Mouse (Mus musculus) limb, embryonic 15.5 days (tissue): ENCODE measurements around the gene Bphl. TPM values are rescaled to one million over a fixed set of nuclear protein-coding genes. Genes with fewer than 3 reads are reported as not detected.

ENCODE experiments used
- ATAC-seq: fragments of 200-750 bp; cut with Nextera tagmentation; 2 replicates; pipeline ENCODE4 v1.8.0; 2017; ENCODE audit warnings: low read depth, moderate TSS enrichment; ENCODE audit not compliant: insufficient number of reproducible peaks, low FRiP score, low TSS enrichment
- H3K27ac ChIP-seq: fragments of 300-500 bp; sonication (generic); 2 replicates; pipeline ENCODE4 v1.5.1; 2015; ENCODE audit warnings: moderate library complexity, mild to moderate bottlenecking, inconsistent platforms
- H3K27me3 ChIP-seq: fragments of 300-500 bp; sonication (generic); 2 replicates; pipeline ENCODE4 v1.6.1; 2015; ENCODE audit warnings: inconsistent platforms
- H3K36me3 ChIP-seq: fragments of 300-500 bp; sonication (generic); 2 replicates; pipeline ENCODE4 v1.6.1; 2015; ENCODE audit warnings: inconsistent platforms
- H3K4me1 ChIP-seq: fragments of 300-500 bp; sonication (generic); 2 replicates; pipeline ENCODE4 v1.6.1; 2015; ENCODE audit warnings: inconsistent platforms
- H3K4me2 ChIP-seq: fragments of 300-500 bp; sonication (generic); 2 replicates; pipeline ENCODE4 v1.6.1; 2015; ENCODE audit warnings: mild to moderate bottlenecking, inconsistent platforms
- H3K4me3 ChIP-seq: fragments of 300-500 bp; sonication (generic); 2 replicates; pipeline ENCODE4 v1.5.1; 2015; ENCODE audit warnings: mild to moderate bottlenecking, inconsistent platforms
- H3K9ac ChIP-seq: fragments of 300-500 bp; sonication (generic); 2 replicates; pipeline ENCODE4 v1.6.1; 2015; ENCODE audit warnings: inconsistent platforms
- H3K9me3 ChIP-seq: fragments of 300-500 bp; sonication (generic); 2 replicates; pipeline ENCODE4 v1.6.1; 2016; ENCODE audit warnings: inconsistent platforms
- WGBS: fragments of 180-500 bp; shearing (Covaris S2); methylation state at CpG from one replicate; pipeline ENCODE4 v1.1.7; 2015; 5-methylcytosine and 5-hydroxymethylcytosine counted together
- polyA plus RNA-seq: library from polyadenylated mRNA; unstranded; fragments of >200 nt; fragmentation: Nextera tagmentation; extraction: Ambion mirVana; gene quantifications from 2 replicates; pipeline ENCODE4 v1.2.1, GENCODE M21; 2015

Bphl gene
- polyA plus RNA-seq, 1 experiment from 2014 or later, result 38.9 TPM

DNA sequence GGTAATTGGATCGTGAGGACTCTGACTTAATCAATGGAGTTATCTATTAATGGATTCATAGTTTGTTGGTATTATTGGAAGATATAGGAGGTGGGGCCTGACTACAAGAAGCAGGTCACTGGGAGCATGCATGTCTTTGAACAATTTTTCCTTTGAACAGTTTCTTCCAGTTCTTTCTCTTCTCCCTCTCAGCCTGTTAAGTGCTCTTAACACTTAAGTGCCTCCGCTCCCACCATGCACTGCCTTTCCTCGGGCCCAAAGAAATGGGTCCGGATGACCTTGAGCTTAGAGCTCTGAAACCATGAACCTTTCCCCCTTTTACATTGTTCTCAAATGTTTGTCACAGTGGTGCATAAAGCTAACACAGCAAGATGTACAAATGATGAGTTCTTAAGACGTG lies 671 bp upstream of the Bphl start:
- Histone ChIP-seq H3K4me2 (no peak overlapping the region), H3K27ac (no peak overlapping the region), H3K9me3 (no peaks in the 10 kb centered on the region), H3K27me3 (no peaks in the 10 kb centered on the region), H3K9ac (no peak overlapping the region), H3K36me3 (peaks cover 27% of the 10 kb centered on the region), H3K4me1 (peaks cover 10% of the 10 kb centered on the region), H3K4me3 (no peak overlapping the region)
- 84% methylated on average over 5 of the region's 5 CpGs for WGBS
- ATAC-seq, result no peak

DNA sequence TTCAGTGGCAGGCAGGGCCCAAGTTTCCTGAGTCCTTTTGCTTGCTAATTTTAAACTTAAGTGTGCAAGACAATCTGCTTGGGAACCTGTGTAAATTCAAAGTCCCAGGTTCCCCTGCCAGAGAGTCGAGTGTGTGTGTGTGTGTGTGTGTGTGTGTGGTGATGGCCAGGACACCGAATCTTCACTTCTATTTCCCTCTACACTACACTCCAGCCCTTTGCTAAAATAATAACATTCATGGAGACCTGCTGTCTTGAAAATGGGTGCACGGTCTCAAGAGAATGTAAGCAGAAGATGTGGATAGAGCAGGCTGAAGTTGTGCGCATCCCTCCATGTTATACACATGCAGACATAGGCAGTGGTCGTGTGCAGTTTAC lies 647 bp downstream of the Bphl start:
- H3K4me3 ChIP-seq, result peak overlapping the region; percentile 82
- peak overlapping the region; percentile 84 for H3K9ac ChIP-seq
- peak overlapping the region; percentile 59 for H3K4me2 ChIP-seq
- WGBS, result 38% methylated on average over 5 of the region's 5 CpGs
- peaks cover 15% of the 10 kb centered on the region; the same call in 1 of the 2 replicates for H3K36me3 ChIP-seq
- ATAC-seq, result no peak
- peaks cover 10% of the 10 kb centered on the region for H3K4me1 ChIP-seq
- H3K27ac ChIP-seq, result peak overlapping the region; percentile 87
- no peaks in the 10 kb centered on the region for H3K9me3 ChIP-seq
- no peaks in the 10 kb centered on the region for H3K27me3 ChIP-seq

DNA sequence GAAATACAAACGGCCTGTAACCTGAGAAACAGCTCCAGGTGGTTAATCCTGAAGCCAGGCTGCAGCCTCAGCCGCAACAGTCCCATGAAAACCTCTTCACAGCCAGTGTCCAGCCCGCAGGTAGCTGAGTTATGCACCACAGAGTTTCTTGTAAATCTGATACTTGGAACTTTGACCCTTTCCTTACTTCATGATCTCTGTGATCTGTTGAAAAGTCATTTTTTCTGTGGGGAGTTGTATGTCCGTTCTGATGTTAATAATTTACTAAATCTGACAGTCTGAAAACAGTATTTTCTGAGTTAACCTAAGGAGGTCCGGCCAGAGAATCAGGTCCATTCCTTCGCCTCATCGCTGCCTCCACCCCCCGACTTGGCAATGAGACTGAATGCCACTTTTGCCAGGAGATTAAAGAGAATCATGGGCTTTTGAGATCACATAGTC lies 1.5 kb downstream of the Bphl start:
- Histone ChIP-seq H3K9me3 (no peaks in the 10 kb centered on the region), H3K27me3 (no peaks in the 10 kb centered on the region), H3K36me3 (peaks cover 7% of the 10 kb centered on the region; the same call in 1 of the 2 replicates), H3K27ac (no peak overlapping the region), H3K4me3 (peak overlapping the region; percentile 82; the same call in 1 of the 2 replicates), H3K4me2 (peak overlapping the region; percentile 59), H3K9ac (no peak overlapping the region), H3K4me1 (peaks cover 10% of the 10 kb centered on the region)
- 40% methylated on average over 8 of the region's 8 CpGs for WGBS
- ATAC-seq, result no peak

DNA sequence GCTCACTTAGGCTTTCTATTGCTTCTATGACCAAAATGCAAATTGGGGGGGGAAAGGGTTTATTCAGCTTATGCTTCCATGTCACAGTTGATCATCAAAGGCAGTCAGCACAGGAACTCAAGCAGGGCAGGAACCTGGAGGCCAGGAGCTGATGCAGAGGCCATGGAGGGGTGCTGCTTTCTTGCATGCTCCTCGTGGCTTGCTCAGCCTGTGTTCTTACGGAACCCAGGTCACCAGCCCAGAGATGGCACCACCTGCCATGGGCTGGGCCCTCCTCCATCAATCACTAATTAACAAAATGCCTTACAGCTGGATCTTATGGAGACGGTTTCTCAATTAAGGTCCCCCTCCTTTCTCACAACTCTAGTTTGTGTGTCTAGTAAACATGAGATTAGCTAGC lies 2.7 kb downstream of the Bphl start:
- Histone ChIP-seq H3K27me3 (no peaks in the 10 kb centered on the region), H3K36me3 (no peaks in the 10 kb centered on the region), H3K27ac (no peak overlapping the region), H3K4me3 (no peak overlapping the region), H3K4me1 (peaks cover 10% of the 10 kb centered on the region), H3K9me3 (no peaks in the 10 kb centered on the region), H3K9ac (no peak overlapping the region), H3K4me2 (no peak overlapping the region)
- no peak for ATAC-seq
- WGBS, result 91% methylated on average over 3 of the region's 3 CpGs

GRCm38 (mm10) chr13:34043716-34044393 lies 6.5 kb downstream of the Bphl start:
- 73% methylated on average over 7 of the region's 7 CpGs for WGBS
- H3K4me2 ChIP-seq, result no peak overlapping the region
- no peaks in the 10 kb centered on the region for H3K9me3 ChIP-seq
- H3K4me3 ChIP-seq, result no peak overlapping the region
- no peaks in the 10 kb centered on the region for H3K27me3 ChIP-seq
- H3K4me1 ChIP-seq, result peaks cover 2% of the 10 kb centered on the region; the same call in 1 of the 2 replicates
- H3K9ac ChIP-seq, result no peak overlapping the region
- ATAC-seq, result no peak
- H3K36me3 ChIP-seq, result peaks cover 17% of the 10 kb centered on the region; the same call in 1 of the 2 replicates
- no peak overlapping the region for H3K27ac ChIP-seq

DNA sequence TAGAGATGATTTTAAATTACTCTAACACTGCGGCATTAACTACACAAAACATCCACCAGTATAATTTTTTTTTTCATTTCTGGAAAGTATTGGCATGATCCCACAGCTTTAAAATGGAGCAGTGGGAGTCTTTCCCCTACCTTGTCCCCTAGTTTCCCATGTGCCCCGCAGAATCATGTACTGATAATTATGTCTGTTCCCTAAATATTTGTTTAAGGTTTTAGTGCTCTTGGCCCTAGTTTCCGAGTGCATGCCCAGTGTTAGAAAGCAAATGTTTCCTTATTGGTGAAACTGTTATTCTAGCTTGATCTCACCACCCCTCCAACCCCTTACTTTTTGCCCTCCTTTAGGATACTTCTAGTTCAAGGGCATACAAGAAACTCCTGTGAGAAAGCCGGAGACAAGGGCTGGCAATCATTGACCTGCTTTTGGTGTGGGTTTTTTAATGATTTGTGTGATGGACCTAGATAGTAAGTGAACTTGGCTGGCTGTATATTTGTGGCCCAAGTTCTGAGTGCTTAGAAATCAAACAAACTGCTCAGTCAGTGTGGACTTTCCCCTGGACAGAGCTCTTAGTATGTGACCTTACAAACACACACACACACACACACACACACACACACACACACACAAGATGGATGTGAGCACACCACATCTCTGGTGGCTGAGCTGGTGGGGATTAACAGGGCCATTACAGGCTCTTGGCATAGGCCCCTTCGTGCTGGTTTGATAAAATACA lies 8.3 kb downstream of the Bphl start:
- Histone ChIP-seq H3K4me2 (no peak overlapping the region), H3K27me3 (no peaks in the 10 kb centered on the region), H3K4me1 (0 out of 2 replicates have a peak, but pooled peaks cover 2% of the 10 kb centered on the region), H3K27ac (no peak overlapping the region), H3K9me3 (no peaks in the 10 kb centered on the region), H3K36me3 (peaks cover 30% of the 10 kb centered on the region), H3K9ac (no peak overlapping the region), H3K4me3 (no peak overlapping the region)
- ATAC-seq, result no peak
- WGBS, result 64% methylated on average over 5 of the region's 5 CpGs

- H3K4me3 ChIP-seq, result no peak overlapping the region
- H3K4me2 ChIP-seq, result no peak overlapping the region
- H3K9me3 ChIP-seq, result no peaks in the 10 kb centered on the region
- H3K27ac ChIP-seq, result no peak overlapping the region
- WGBS, result 39% methylated on average over 11 of the region's 11 CpGs
- H3K36me3 ChIP-seq, result peaks cover 38% of the 10 kb centered on the region
- 0 out of 2 replicates have a peak, but pooled peaks cover 2% of the 10 kb centered on the region for H3K4me1 ChIP-seq
- ATAC-seq, result peak; percentile 74; the same call in 1 of the 2 replicates
- no peak overlapping the region for H3K9ac ChIP-seq
- H3K27me3 ChIP-seq, result no peaks in the 10 kb centered on the region
These were observed 9.1 kb downstream of the Bphl start for GRCm38 (mm10) chr13:34046421-34047012.

DNA sequence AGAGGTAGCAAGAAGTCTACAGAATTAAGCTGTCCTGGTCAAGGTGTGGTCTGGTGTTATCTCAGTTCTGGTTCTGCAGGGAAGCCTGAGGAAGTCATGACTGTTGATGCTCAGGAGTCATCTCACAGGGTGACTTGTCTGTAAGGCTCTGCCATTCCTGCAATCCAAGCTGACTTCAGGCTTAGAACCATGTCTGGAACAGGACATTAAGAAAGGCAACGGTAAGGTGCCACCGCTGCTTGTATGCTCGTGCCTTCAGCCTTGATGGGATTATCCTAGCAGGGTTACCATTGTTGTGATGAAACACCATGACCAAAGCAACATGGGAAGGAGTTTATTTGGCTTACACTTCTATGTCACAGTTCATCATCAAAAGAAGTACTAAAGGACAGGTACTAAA lies 10.1 kb downstream of the Bphl start:
- H3K4me3 ChIP-seq, result no peak overlapping the region
- no peak for ATAC-seq
- H3K27ac ChIP-seq, result no peak overlapping the region
- peaks cover 44% of the 10 kb centered on the region for H3K36me3 ChIP-seq
- H3K4me2 ChIP-seq, result no peak overlapping the region
- H3K9me3 ChIP-seq, result no peaks in the 10 kb centered on the region
- WGBS, result 87% methylated on average over 3 of the region's 3 CpGs
- no peak overlapping the region for H3K9ac ChIP-seq
- 0 out of 2 replicates have a peak, but pooled peaks cover 2% of the 10 kb centered on the region for H3K4me1 ChIP-seq
- no peaks in the 10 kb centered on the region for H3K27me3 ChIP-seq

- no peak for ATAC-seq
- WGBS, result 94% methylated on average over 8 of the region's 8 CpGs
- Histone ChIP-seq H3K9me3 (no peaks in the 10 kb centered on the region), H3K9ac (no peak overlapping the region), H3K36me3 (peaks cover 65% of the 10 kb centered on the region), H3K4me2 (no peak overlapping the region), H3K27me3 (no peaks in the 10 kb centered on the region), H3K4me3 (no peak overlapping the region), H3K27ac (no peak overlapping the region), H3K4me1 (0 out of 2 replicates have a peak, but pooled peaks cover 2% of the 10 kb centered on the region)
These were observed 13.1 kb downstream of the Bphl start for GRCm38 (mm10) chr13:34050479-34050878.

DNA sequence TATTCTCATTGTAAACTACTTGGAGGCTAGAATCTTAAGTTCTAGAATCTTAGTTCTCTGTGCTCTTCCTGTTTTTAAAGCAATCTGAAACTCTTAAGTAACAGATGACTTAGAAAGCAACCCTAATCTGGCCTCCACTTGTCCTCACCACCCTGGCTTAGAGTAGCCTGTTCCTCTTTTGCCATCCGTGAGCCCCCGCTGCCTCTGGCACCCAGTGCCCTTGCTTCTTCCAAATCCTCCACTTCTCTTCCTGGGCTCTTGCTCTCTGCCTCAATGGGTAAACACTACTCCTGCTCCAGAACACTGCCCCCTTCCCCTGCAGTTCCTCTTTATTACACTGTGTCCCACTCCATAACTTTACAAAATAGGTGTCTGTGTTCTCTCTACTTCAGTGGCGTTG lies 14.3 kb downstream of the Bphl start:
- WGBS, result 90% methylated on average over 3 of the region's 3 CpGs

DNA sequence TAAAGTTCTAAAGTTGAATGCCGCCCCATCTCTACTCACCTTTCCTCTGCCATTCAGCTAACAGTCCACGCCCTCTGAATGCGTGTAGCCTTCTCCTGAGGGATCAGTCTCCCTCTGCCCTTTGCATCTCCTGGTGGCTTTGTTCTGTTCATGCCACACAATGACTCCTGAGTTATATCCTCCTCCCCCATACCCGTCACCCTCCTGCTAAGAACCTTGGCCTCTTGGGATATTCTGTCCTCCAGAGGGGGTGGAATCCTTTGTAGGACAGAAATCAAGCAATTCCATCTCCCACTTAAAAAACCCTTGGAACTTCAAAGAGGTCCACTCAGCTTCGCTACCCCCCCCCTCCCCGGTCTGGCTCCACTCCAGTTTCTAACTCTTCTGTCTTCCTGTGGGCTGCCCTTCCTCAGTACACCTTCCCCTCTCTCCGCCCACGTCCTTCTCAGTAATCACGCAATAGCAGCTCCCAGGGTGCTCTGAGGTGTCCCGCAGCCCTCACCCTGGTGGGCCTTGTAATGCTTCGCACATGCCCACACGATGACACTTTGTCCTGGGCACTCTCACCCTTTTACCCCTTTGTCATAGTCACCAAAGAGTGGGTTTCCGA lies 16.4 kb downstream of the Bphl start:
- Histone ChIP-seq H3K4me3 (no peak overlapping the region), H3K4me2 (no peak overlapping the region), H3K4me1 (no peaks in the 10 kb centered on the region), H3K27me3 (no peaks in the 10 kb centered on the region), H3K27ac (no peak overlapping the region), H3K9me3 (no peaks in the 10 kb centered on the region), H3K36me3 (peaks cover 68% of the 10 kb centered on the region), H3K9ac (no peak overlapping the region)
- WGBS, result 76% methylated on average over 13 of the region's 13 CpGs
- no peak for ATAC-seq

More for the DNA sequence above, 14.3 kb downstream of the Bphl start:
- Histone ChIP-seq H3K27me3 (no peaks in the 10 kb centered on the region), H3K36me3 (peaks cover 73% of the 10 kb centered on the region), H3K9me3 (no peaks in the 10 kb centered on the region), H3K4me1 (no peaks in the 10 kb centered on the region), H3K9ac (no peak overlapping the region), H3K4me2 (no peak overlapping the region), H3K27ac (no peak overlapping the region), H3K4me3 (no peak overlapping the region)
- ATAC-seq, result no peak
